In genomic region chr6:113427397-113427796, GRCm38 (mm10) we compare ENCODE assay signal across 9 mouse cellular contexts. TPM values are rescaled to one million over a fixed set of nuclear protein-coding genes. Genes with fewer than 3 reads are reported as not detected.
A peak's percentile ranks its signal among the peaks of the same experiment; 100 is the strongest.
DNase-seq lines count a peak whose midpoint lies in the region; ATAC-seq and TF ChIP-seq lines count a peak whose summit lies in the region.
"Had no signal": no experiment of that assay in that cellular context is flagged by ENCODE, and none has a peak within 500 bp of the region (broad histone marks: within the 10 kb centered on the region; RNA-seq: fewer than 3 reads in every experiment).

No protein-coding gene starts in this region.

- no peaks in the 10 kb centered on the region for H3K36me3 ChIP-seq in kidney, adult 2 months (ENCODE audit: control insufficient read depth, insufficient read depth, low read length)
- H3K36me3 ChIP-seq in ES-Bruce4 (ENCODE audit: control insufficient read depth, insufficient read depth, low read length, poor library complexity, severe bottlenecking): no peaks in the 10 kb centered on the region
- no peaks in the 10 kb centered on the region for H3K36me3 ChIP-seq in liver, postnatal 0 days (replicated peaks; ENCODE audit: insufficient read depth, low read length)
- H3K36me3 ChIP-seq in heart, embryonic 10.5 days: no peaks in the 10 kb centered on the region

- H3K4me2 ChIP-seq in liver, postnatal 0 days (ENCODE audit: low read depth, low read length): no peak overlapping the region

- 51% methylated on average over 3 of the region's 3 CpGs for WGBS in kidney, adult 2 months
- 46% methylated on average over 3 of the region's 3 CpGs for WGBS in liver, postnatal 0 days (ENCODE audit: insufficient replicate concordance)
- 66% methylated on average over 3 of the region's 3 CpGs for WGBS in heart, embryonic 10.5 days

- no peak overlapping the region for H3K27ac ChIP-seq in kidney, adult 2 months (ENCODE audit: insufficient read depth, low read depth, low read length)
- no peak overlapping the region for H3K27ac ChIP-seq in ES-Bruce4 (ENCODE audit: insufficient read depth, low read length)
- peak overlapping the region; percentile 31; the same call in 1 of the 2 replicates for H3K27ac ChIP-seq in brown adipose tissue, adult 24 weeks (replicated peaks; ENCODE audit: low read depth, low read length)
- peak overlapping the region; percentile 86 for H3K27ac ChIP-seq in liver, postnatal 0 days (ENCODE audit: low read depth)
- no peak overlapping the region for H3K27ac ChIP-seq in heart, embryonic 10.5 days

- peak; percentile 75 for TF ChIP-seq CTCF in kidney, adult 2 months (conservative IDR thresholded peaks at IDR 0.05; ENCODE audit: insufficient read depth, insufficient read length, low read depth, low read length)
- peak; percentile 66 for TF ChIP-seq CTCF in ES-Bruce4 (IDR thresholded peaks at IDR 0.05; ENCODE audit: low read depth, low read length)
- TF ChIP-seq CTCF in liver, postnatal 0 days (IDR thresholded peaks at IDR 0.05; ENCODE audit: low read depth): peak; percentile 89

- no peaks in the 10 kb centered on the region for H3K4me1 ChIP-seq in kidney, adult 2 months (ENCODE audit: control insufficient read depth, insufficient read depth, low read length)
- no peaks in the 10 kb centered on the region for H3K4me1 ChIP-seq in ES-Bruce4 (ENCODE audit: control insufficient read depth, insufficient read depth, low read length)
- no peaks in the 10 kb centered on the region for H3K4me1 ChIP-seq in brown adipose tissue, adult 24 weeks (ENCODE audit: control insufficient read depth, insufficient read depth, insufficient read length, low read length)
- H3K4me1 ChIP-seq in liver, postnatal 0 days (ENCODE audit: insufficient read depth): 0 out of 2 replicates have a peak, but pooled peaks cover 3% of the 10 kb centered on the region
- H3K4me1 ChIP-seq in heart, embryonic 10.5 days: no peaks in the 10 kb centered on the region

- no peaks in the 10 kb centered on the region for H3K27me3 ChIP-seq in kidney, adult 2 months (replicated peaks; ENCODE audit: control insufficient read depth, insufficient read depth, low read length)
- no peaks in the 10 kb centered on the region for H3K27me3 ChIP-seq in ES-Bruce4 (ENCODE audit: control insufficient read depth, insufficient read depth, low read length, poor library complexity, severe bottlenecking)
- no peaks in the 10 kb centered on the region for H3K27me3 ChIP-seq in liver, postnatal 0 days (ENCODE audit: insufficient read depth, low read length)
- no peaks in the 10 kb centered on the region for H3K27me3 ChIP-seq in heart, embryonic 10.5 days (ENCODE audit: insufficient read depth, poor library complexity, severe bottlenecking)

- no peak for TF ChIP-seq POLR2A in kidney, adult 2 months (IDR thresholded peaks at IDR 0.05; ENCODE audit: low read depth, low read length)
- TF ChIP-seq POLR2A in ES-Bruce4 (IDR thresholded peaks at IDR 0.05; ENCODE audit: insufficient read depth, low read length): no peak

- TF ChIP-seq EP300 in ES-Bruce4 (IDR thresholded peaks at IDR 0.05; ENCODE audit: insufficient read depth, low read depth, low read length): no peak
- no peak for TF ChIP-seq EP300 in liver, postnatal 0 days (IDR thresholded peaks at IDR 0.05; ENCODE audit: low read depth)

- H3K9me3 ChIP-seq in ES-Bruce4 (replicated peaks; ENCODE audit: control insufficient read depth, insufficient read depth, low read length, poor library complexity, severe bottlenecking): no peaks in the 10 kb centered on the region
- no peaks in the 10 kb centered on the region for H3K9me3 ChIP-seq in liver, postnatal 0 days (ENCODE audit: low read length)
- H3K9me3 ChIP-seq in heart, embryonic 10.5 days: no peaks in the 10 kb centered on the region

- peak; percentile 52 for DNase-seq in kidney, adult 2 months
- no peak for DNase-seq in kidney, adult 11 months
- peak; percentile 79 for DNase-seq in liver, postnatal 0 days
- peak; percentile 75 for DNase-seq in testis, postnatal 10 days (ENCODE audit: low spot score)
- no peak for DNase-seq in layer of hippocampus, adult 11-12 months (ENCODE audit: low spot score)
- DNase-seq in heart, embryonic 10.5 days (ENCODE audit: low spot score): no peak

- H3K4me3 ChIP-seq in kidney, adult 2 months (ENCODE audit: insufficient read depth, low read depth, low read length): no peak overlapping the region
- H3K4me3 ChIP-seq in ES-Bruce4 (ENCODE audit: low read depth, low read length): no peak overlapping the region
- no peak overlapping the region for H3K4me3 ChIP-seq in brown adipose tissue, adult 24 weeks (ENCODE audit: insufficient read depth, low read depth, low read length)
- no peak overlapping the region for H3K4me3 ChIP-seq in liver, postnatal 0 days (ENCODE audit: low read depth, low read length)
- no peak overlapping the region for H3K4me3 ChIP-seq in heart, embryonic 10.5 days
- H3K4me3 ChIP-seq: erythroblast, embryonic 14.5 days had no signal

- H3K9ac ChIP-seq in ES-Bruce4 (ENCODE audit: low read depth, poor library complexity, severe bottlenecking): no peak overlapping the region
- no peak overlapping the region for H3K9ac ChIP-seq in liver, postnatal 0 days (replicated peaks)

- peak; percentile 88 for ATAC-seq in liver, postnatal 0 days

RNA-seq across cellular contexts. Expression of gene Cidec, which starts 8.2 kb away (rescaled TPM):
- 102 and 137 TPM in 2 replicates for polyA plus RNA-seq in kidney, adult 2 months (2012; rRNA removed)
- not detected in 2 replicates for polyA plus RNA-seq in ES-Bruce4 (2011; ENCODE audit: insufficient read depth, insufficient read length, low read depth, missing spikeins)
- polyA plus RNA-seq in brown adipose tissue, adult 24 weeks (2012; ENCODE audit: insufficient read depth, insufficient read length, missing spikeins): 797 and 1,047 TPM in 2 replicates
- polyA plus RNA-seq in liver, postnatal 0 days (2015; fragmentation: Nextera tagmentation; extraction: Ambion mirVana): 5.9 and 8.2 TPM in 2 replicates
- polyA plus RNA-seq in heart, embryonic 10.5 days (2016; fragmentation: Nextera tagmentation; extraction: Ambion mirVana): 0.10 TPM in 1 of 2 replicates, not detected in the other
- polyA plus RNA-seq: erythroblast, embryonic 14.5 days had no signal

RNA-seq across cellular contexts. Expression of gene Rpusd3, which starts 8.3 kb away (rescaled TPM):
- polyA plus RNA-seq in kidney, adult 2 months (2012; rRNA removed): 159 and 197 TPM in 2 replicates
- 13.8 and 32.6 TPM in 2 replicates for polyA plus RNA-seq in ES-Bruce4 (2011; ENCODE audit: insufficient read depth, insufficient read length, low read depth, missing spikeins)
- polyA plus RNA-seq in brown adipose tissue, adult 24 weeks (2012; ENCODE audit: insufficient read depth, insufficient read length, missing spikeins): 15.7 and 17.8 TPM in 2 replicates
- polyA plus RNA-seq in liver, postnatal 0 days (2015; fragmentation: Nextera tagmentation; extraction: Ambion mirVana): 17.1 and 20.5 TPM in 2 replicates
- polyA plus RNA-seq in heart, embryonic 10.5 days (2016; fragmentation: Nextera tagmentation; extraction: Ambion mirVana): 23.4 and 26.1 TPM in 2 replicates

RNA-seq across cellular contexts. Expression of gene Jagn1, which starts 15.0 kb away (rescaled TPM):
- 81.6 and 82.0 TPM in 2 replicates for polyA plus RNA-seq in kidney, adult 2 months (2012; rRNA removed)
- 30.0 and 34.3 TPM in 2 replicates for polyA plus RNA-seq in ES-Bruce4 (2011; ENCODE audit: insufficient read depth, insufficient read length, low read depth, missing spikeins)
- polyA plus RNA-seq in brown adipose tissue, adult 24 weeks (2012; ENCODE audit: insufficient read depth, insufficient read length, missing spikeins): 34.1 and 34.8 TPM in 2 replicates
- polyA plus RNA-seq in liver, postnatal 0 days (2015; fragmentation: Nextera tagmentation; extraction: Ambion mirVana): 49.2 and 49.9 TPM in 2 replicates
- 79.5 and 89.1 TPM in 2 replicates for polyA plus RNA-seq in heart, embryonic 10.5 days (2016; fragmentation: Nextera tagmentation; extraction: Ambion mirVana)

RNA-seq across cellular contexts. Expression of gene Il17re, which starts 30.9 kb away (rescaled TPM):
- polyA plus RNA-seq in kidney, adult 2 months (2012; rRNA removed): 25.7 and 41.4 TPM in 2 replicates
- 3.1 and 4.9 TPM in 2 replicates for polyA plus RNA-seq in ES-Bruce4 (2011; ENCODE audit: insufficient read depth, insufficient read length, low read depth, missing spikeins)
- 5.9 and 8.7 TPM in 2 replicates for polyA plus RNA-seq in brown adipose tissue, adult 24 weeks (2012; ENCODE audit: insufficient read depth, insufficient read length, missing spikeins)
- polyA plus RNA-seq in liver, postnatal 0 days (2015; fragmentation: Nextera tagmentation; extraction: Ambion mirVana): 0.26 and 0.49 TPM in 2 replicates
- 1.9 and 3.6 TPM in 2 replicates for polyA plus RNA-seq in heart, embryonic 10.5 days (2016; fragmentation: Nextera tagmentation; extraction: Ambion mirVana)
- polyA plus RNA-seq: erythroblast, embryonic 14.5 days had no signal

RNA-seq across cellular contexts. Expression of gene Ttll3, which starts 38.3 kb away (rescaled TPM):
- 5.9 and 6.4 TPM in 2 replicates for polyA plus RNA-seq in kidney, adult 2 months (2012; rRNA removed)
- polyA plus RNA-seq in ES-Bruce4 (2011; ENCODE audit: insufficient read depth, insufficient read length, low read depth, missing spikeins): 2.9 and 3.8 TPM in 2 replicates
- polyA plus RNA-seq in brown adipose tissue, adult 24 weeks (2012; ENCODE audit: insufficient read depth, insufficient read length, missing spikeins): 0.83 and 1.0 TPM in 2 replicates
- 0.38 and 0.83 TPM in 2 replicates for polyA plus RNA-seq in liver, postnatal 0 days (2015; fragmentation: Nextera tagmentation; extraction: Ambion mirVana)
- polyA plus RNA-seq in heart, embryonic 10.5 days (2016; fragmentation: Nextera tagmentation; extraction: Ambion mirVana): 2.0 and 2.5 TPM in 2 replicates

Comparison
In these comparisons a context has a peak if more than half of its experiments do, and no peak if none do; other contexts are left out.
1. DNase-seq: peak in kidney, adult 2 months (single experiment), liver, postnatal 0 days (single experiment) and testis, postnatal 10 days (single experiment); none in kidney, adult 11 months (single experiment), layer of hippocampus, adult 11-12 months (single experiment) and heart, embryonic 10.5 days (single experiment).
2. H3K27ac ChIP-seq: peak in brown adipose tissue, adult 24 weeks (single experiment) and liver, postnatal 0 days (single experiment); none in kidney, adult 2 months (single experiment), ES-Bruce4 (single experiment) and heart, embryonic 10.5 days (single experiment).
3. RNA of gene Cidec, which starts 8.2 kb away (polyA plus RNA-seq): 797 to 1,047 TPM in brown adipose tissue, adult 24 weeks and 102 to 137 TPM in kidney, adult 2 months; 5.9 to 8.2 TPM in liver, postnatal 0 days, not detected in ES-Bruce4 and 0.10 TPM in heart, embryonic 10.5 days; every median in the first group is over 10 times any median in the second.
4. Peak in every context shown above with its lines, with median percentiles within 50 percentile points of each other: CTCF ChIP-seq.